ENCODE assay signal across 9 mouse cellular contexts in the genomic region with DNA sequence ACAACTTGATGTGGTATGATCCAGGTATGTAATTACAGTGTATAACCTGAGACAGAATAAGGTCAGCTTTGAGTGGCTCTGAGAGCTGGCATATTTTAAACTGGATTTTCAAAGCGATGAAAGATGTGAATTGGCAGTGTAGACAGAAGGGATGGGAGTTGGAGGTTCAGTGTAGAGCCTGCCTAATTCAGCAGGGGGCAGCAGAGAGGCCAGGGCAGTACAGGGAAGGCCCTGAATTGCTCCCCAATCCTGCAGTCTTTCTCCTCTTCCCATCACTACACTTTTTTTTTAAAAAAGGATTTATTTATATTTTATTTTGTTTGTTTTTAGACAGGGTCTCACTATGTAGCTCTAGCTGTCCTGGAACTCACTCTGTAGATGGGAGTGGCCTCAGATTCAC. TPM values are rescaled to one million over a fixed set of nuclear protein-coding genes. Genes with fewer than 3 reads are reported as not detected.
A peak's percentile ranks its signal among the peaks of the same experiment; 100 is the strongest.
DNase-seq lines count a peak whose midpoint lies in the region; ATAC-seq lines count a peak whose summit lies in the region.
"Had no signal": no experiment of that assay in that cellular context is flagged by ENCODE, and none has a peak within 500 bp of the region (broad histone marks: within the 10 kb centered on the region; RNA-seq: fewer than 3 reads in every experiment).

No protein-coding gene starts in this region.

- ATAC-seq in granulocyte monocyte progenitor cell, adult 5-6 weeks (replicated peaks; ENCODE audit: poor library complexity, severe bottlenecking): 0 out of 2 replicates have a peak, but pooled peaks have one; percentile 19

- peaks cover 9% of the 10 kb centered on the region for H3K36me3 ChIP-seq in splenic B cell, adult 2 months (ENCODE audit: control insufficient read depth, insufficient read depth, low read length, poor library complexity, severe bottlenecking)

- DNase-seq in embryo, embryonic 10.5 days (ENCODE audit: low spot score): peak; percentile 12
- no peak for DNase-seq in embryo, embryonic 11 days
- DNase-seq in right cerebral cortex, postnatal 14 days: peak; percentile 45
- no peak for DNase-seq in right cerebral cortex, adult 18-20 months
- peak; percentile 68 for DNase-seq in splenic B cell, adult 2 months (ENCODE audit: low read depth, low spot score)
- DNase-seq in right cerebral cortex, postnatal 10 days (ENCODE audit: low spot score in 2 of 2): no peak
- DNase-seq in left cerebral cortex, adult 11 months (ENCODE audit: low spot score): no peak

- H3K27me3 ChIP-seq in splenic B cell, adult 2 months (ENCODE audit: control insufficient read depth, insufficient read depth, low read length, poor library complexity, severe bottlenecking): no peaks in the 10 kb centered on the region
- H3K27me3 ChIP-seq: embryonic facial prominence, embryonic 15.5 days had no signal

RNA-seq across cellular contexts. Expression of a gene that starts 2.6 kb away (rescaled TPM):
- total RNA-seq in granulocyte monocyte progenitor cell, adult 5-6 weeks (2014; fragmentation: Nextera tagmentation): 0.41 and 2.2 TPM in 2 replicates
- 2.5 and 3.1 TPM in 2 replicates for total RNA-seq in granulocyte monocyte progenitor cell, adult 5-6 weeks (2017)

RNA-seq across cellular contexts. Expression of a gene that starts 2.6 kb away (rescaled TPM):
- 26.3 and 36.3 TPM in 2 replicates for total RNA-seq in granulocyte monocyte progenitor cell, adult 5-6 weeks (2014; fragmentation: Nextera tagmentation)
- total RNA-seq in granulocyte monocyte progenitor cell, adult 5-6 weeks (2017): 25.0 and 29.5 TPM in 2 replicates

RNA-seq across cellular contexts. Expression of a gene that starts 2.7 kb away (rescaled TPM):
- 16.2 and 17.8 TPM in 2 replicates for total RNA-seq in granulocyte monocyte progenitor cell, adult 5-6 weeks (2014; fragmentation: Nextera tagmentation)
- total RNA-seq in granulocyte monocyte progenitor cell, adult 5-6 weeks (2017): 12.6 and 16.0 TPM in 2 replicates

RNA-seq across cellular contexts. Expression of a gene that starts 16.5 kb away (rescaled TPM):
- total RNA-seq in granulocyte monocyte progenitor cell, adult 5-6 weeks (2014; fragmentation: Nextera tagmentation): 4.1 and 6.8 TPM in 2 replicates
- 1.5 and 4.1 TPM in 2 replicates for total RNA-seq in granulocyte monocyte progenitor cell, adult 5-6 weeks (2017)

Comparison
In these comparisons a context has a peak if more than half of its experiments do, and no peak if none do; other contexts are left out.
1. DNase-seq: peak in embryo, embryonic 10.5 days (single experiment), right cerebral cortex, postnatal 14 days (single experiment) and splenic B cell, adult 2 months (single experiment); none in embryo, embryonic 11 days (single experiment), right cerebral cortex, adult 18-20 months (single experiment), right cerebral cortex, postnatal 10 days (0 of 2) and left cerebral cortex, adult 11 months (single experiment).